Mouse (Mus musculus) megakaryocyte-erythroid progenitor cell, adult 5-6 weeks (primary cell): ENCODE data around the gene Cers1. TPM values are rescaled to one million over a fixed set of nuclear protein-coding genes. Genes with fewer than 3 reads are reported as not detected.

Experiments used
- ATAC-seq: replicated peaks from 2 replicates; pipeline ENCODE4 v1.8.0; 2016; ENCODE audit warnings: mild to moderate bottlenecking, inconsistent platforms; ENCODE audit not compliant: severe bottlenecking, poor library complexity, low FRiP score, low TSS enrichment
- total RNA-seq, 2 experiments: library from RNA; stranded (forward) in 1 of 2; stranded (reverse) in 1 of 2; fragments of 200-1000, 215-1000 nt in 1 of 2; fragments of >200 nt in 1 of 2; fragmentation: Nextera tagmentation in 1 of 2; gene quantifications; 2 replicates each; pipeline ENCODE4 v1.2.3; 2014 to 2017

Cers1 gene
- total RNA-seq (2014; fragmentation: Nextera tagmentation) (not detected in 2 replicates), total RNA-seq (2017) (not detected in 2 replicates)

DNA sequence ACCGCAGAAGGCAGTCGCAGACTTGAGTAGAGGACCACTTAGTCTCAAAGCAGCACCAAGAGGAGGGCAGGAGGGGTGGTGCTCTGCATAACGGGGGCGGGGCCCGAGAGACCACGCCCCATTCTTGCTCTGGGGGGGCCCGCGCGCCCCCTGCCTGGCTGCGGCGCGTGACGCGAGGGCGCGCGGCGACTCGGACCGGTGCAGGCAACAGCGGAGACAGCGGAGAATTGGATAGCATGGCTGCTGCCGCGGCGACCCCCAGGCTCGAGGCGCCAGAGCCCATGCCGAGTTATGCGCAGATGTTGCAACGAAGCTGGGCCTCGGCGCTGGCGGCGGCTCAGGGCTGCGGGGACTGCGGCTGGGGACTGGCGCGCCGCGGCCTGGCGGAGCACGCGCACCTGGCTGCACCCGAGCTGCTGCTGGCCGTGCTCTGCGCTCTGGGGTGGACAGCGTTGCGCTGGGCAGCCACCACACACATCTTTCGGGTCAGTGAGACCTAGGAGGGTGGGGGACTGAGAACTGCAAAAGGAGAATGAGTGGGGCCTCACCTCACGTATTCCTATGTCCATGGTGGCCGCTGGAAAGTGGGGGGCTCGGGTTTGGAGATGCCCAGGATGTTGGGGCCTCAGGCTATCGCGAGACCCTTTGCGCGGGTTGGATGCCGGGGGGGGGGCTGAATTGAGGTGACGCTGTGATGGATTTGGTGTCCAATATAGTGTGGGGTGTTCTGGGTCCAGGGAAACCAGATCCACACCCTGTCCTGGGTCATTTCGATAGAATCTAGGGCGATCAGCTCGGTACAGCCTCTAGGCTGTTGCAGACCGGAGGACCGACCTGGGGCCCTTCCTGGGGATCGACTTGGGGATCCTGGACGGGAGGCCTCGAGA lies at the start of gene Cers1:
Cers1 (plus strand) TSS at position 152 of the 887 bp plus-strand sequence.
- ATAC-seq: no peak

- peak; percentile 69 for ATAC-seq
Observed at GRCm38 (mm10) chr8:70267674-70268073, 47.9 kb upstream of the Cers1 start.

DNA sequence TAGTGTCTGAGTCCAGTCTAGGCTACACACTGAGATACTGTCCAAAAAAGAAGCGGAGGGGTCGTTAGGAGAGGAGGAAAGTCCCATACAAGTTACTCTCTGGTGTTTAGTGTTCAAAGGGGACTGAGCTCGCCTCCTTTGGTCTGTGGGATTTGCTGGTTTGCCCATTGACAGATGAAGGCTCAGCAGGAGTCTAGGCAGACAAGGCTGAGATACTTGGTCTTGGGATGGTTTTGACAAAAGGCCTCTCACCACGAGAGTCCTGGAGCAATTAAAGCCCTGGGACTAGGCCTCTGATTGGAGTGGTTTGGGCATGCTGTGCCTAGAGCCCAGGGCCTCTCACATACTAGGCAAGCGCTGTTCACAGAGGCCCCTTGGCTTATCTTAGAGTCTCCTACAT lies 47.3 kb upstream of the Cers1 start:
- peak; percentile 34 for ATAC-seq

DNA sequence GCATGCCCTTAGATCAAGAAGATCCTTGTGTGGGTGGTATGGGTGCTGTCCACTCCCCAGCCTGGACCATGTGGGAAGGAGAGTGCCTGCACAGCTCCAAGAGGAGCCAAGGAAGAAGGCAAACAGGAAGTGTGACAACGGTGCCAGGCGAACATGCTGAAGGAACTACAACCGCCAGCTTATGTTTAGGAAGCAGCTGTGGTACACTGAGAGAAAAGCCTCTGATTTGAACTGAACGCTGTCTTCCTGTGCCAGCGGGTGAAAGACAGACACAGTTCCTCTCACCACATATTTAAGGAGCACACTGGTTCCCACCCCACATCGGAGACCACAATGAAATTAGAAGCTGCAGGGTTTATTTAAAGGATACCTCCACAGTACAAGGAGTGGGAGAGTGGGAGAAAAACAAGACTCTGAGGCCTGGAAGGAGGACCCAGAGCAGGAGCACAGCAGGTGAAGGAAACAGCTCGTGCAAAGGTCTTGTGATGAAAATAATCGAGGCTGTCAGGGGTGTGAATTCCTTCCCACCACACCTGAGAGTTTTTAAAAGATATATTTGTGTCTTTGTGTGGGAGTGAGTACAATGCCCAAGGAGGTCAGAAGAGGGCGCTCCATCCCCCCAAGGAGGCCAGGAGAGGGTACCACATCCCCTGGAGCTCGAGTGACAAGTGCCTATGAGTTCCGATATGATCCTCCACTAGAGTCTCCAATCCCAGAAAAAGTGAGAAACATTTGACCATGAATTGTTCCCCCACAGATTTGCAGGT lies 46.6 kb upstream of the Cers1 start:
- no peak for ATAC-seq

- 0 out of 2 replicates have a peak, but pooled peaks have one; percentile 17 for ATAC-seq
Observed at GRCm38 (mm10) chr8:70272949-70273348, 42.6 kb upstream of the Cers1 start.

DNA sequence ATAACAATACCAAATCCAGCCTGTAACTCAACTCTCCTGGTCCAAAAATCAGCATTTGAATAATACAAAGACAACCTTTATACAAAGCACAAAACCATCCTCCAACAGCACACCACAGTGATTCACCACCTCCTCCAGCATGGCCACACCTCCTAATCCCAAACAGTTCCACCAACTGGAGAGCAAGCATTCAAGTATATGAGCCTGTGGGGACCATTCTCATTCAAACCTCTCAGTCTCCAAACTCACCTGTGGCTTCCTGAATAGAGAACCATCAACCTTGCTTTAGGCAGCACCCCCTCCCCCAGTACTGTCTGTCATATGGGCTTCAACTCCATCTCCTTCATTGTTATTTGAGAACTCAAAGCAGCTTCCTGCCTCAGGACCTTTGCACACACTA lies 41.2 kb upstream of the Cers1 start:
- no peak for ATAC-seq

DNA sequence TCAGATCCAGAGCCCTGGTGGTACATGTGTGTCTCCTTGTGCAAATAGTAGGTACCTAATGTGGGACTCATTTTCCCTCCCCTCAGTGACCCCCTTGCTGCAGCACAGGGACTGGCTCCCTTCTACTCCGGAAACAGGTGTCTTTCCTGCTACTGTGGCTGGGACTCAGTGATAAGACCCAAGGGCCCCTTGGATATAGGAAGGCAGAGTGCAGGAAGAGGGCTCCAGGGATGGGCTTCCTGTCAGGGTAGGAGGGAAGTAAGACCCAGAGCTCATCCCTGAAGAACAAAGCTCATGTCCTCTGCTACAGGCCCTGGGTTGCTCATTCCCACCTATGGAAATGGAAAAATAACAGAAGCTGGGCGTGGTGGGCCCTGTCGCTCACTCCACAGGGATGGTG lies 39.1 kb upstream of the Cers1 start:
- ATAC-seq: peak; percentile 23; the same call in 1 of the 2 replicates

DNA sequence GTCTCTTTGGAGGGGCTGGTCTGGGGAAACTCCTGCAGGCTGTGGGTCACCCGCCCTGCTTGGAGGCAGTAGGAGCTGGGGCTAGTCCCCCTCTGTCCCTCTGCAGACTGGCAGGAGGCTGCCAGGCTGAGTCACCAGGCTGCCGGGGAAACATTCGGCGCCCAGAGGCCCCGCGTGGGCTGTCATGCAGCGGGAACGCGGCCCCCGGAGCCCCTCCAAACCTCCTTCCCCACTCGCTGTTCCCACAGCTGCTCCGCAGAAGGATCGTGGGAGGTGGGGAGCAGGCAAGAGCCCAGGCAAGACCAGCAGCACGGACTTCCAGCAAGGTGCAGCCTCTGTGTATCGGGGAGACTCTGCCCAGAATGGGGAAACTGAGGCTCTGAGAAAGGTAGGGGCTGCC lies 37.4 kb upstream of the Cers1 start:
- ATAC-seq: no peak

GRCm38 (mm10) chr8:70279266-70279665 lies 36.3 kb upstream of the Cers1 start:
- no peak for ATAC-seq

- ATAC-seq: no peak
Observed at GRCm38 (mm10) chr8:70281001-70281400, 34.6 kb upstream of the Cers1 start.

- peak; percentile 57 for ATAC-seq
Observed at GRCm38 (mm10) chr8:70282603-70283135, 32.9 kb upstream of the Cers1 start, which contains the start of gene Homer3. Homer3 (plus strand) TSS chr8:70282827.

- no peak for ATAC-seq
Observed at GRCm38 (mm10) chr8:70283136-70284077, 32.2 kb upstream of the Cers1 start.

- ATAC-seq: no peak
Observed at GRCm38 (mm10) chr8:70284421-70284820, 31.2 kb upstream of the Cers1 start.

- ATAC-seq: no peak
Observed at GRCm38 (mm10) chr8:70285304-70285703, 30.3 kb upstream of the Cers1 start.

DNA sequence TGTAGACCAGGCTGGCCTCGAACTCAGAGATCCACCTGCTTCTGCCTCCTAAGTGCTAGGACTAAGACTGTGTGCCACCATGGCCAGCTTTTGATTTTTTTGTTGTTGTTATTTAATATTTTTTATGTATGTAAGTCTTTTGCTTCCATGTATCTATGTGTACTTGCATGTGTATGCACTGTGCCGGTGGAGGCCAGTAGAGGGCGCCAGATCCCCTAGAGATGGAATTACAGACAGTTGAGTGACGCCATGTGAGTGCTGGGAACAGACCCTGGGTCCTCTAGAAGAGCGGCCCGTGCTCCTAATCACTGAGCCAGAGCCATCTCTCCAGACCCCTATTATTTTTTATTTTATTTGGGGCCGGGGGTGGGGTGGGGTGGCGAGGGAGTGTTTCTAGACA lies 28.8 kb upstream of the Cers1 start:
- ATAC-seq: no peak

GRCm38 (mm10) chr8:70293988-70294405 lies 21.6 kb upstream of the Cers1 start:
- no peak for ATAC-seq

DNA sequence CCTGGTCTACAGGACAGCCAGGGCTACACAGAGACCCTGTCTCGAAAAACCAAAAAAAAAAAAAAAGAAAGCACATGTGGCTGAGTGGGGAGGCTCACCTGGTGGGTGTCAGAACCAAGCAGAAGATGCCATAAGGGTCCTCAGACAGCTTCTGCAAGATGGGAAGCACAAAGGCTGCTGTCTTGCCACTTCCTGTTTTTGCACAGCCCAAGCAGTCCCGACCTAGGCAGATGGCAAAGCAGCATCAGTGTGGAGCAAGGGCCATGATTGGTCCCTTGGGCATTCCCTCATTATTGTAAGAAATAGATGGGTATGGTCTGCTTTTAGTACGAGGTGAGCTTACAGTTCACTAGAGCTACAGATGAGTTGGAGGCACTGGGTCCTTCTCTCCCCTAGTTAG lies 14.7 kb upstream of the Cers1 start:
- ATAC-seq: no peak

DNA sequence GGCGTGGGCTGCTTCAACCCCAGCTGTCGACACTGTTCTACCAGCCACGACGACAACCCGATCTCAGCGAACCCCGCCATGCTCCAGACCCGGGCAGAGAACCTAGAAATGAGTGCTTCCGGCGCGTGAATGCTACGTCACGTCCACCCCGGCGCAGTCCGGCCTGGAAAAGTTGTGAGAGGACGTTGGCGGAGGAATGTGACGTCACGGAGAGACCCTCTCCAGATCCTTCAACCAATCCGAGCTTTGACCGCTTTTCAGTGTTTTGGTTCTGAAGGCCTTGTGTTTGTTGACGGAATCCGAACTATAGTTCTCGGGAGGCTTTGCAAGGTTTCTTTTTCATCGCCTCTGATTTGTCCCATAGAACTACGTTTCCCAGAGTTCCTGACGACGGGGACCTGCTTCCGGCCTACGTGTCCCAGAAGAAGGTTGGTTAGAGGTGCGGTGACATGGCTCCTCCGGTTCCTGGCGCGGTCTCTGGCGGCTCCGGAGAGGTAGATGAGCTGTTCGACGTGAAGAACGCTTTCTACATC lies 13.2 kb upstream of the Cers1 start, which contains the start of the genes Ddx49 and Cope:
Ddx49 (minus strand) TSS at position 132 of the 533 bp plus-strand sequence.
Cope (plus strand) TSS at position 161 of the 533 bp plus-strand sequence.
- peak; percentile 87 for ATAC-seq

- no peak for ATAC-seq
Observed at GRCm38 (mm10) chr8:70302901-70303300, 12.7 kb upstream of the Cers1 start.
